Mouse (Mus musculus): ENCODE measurements around the gene Galnt2.

DNA sequence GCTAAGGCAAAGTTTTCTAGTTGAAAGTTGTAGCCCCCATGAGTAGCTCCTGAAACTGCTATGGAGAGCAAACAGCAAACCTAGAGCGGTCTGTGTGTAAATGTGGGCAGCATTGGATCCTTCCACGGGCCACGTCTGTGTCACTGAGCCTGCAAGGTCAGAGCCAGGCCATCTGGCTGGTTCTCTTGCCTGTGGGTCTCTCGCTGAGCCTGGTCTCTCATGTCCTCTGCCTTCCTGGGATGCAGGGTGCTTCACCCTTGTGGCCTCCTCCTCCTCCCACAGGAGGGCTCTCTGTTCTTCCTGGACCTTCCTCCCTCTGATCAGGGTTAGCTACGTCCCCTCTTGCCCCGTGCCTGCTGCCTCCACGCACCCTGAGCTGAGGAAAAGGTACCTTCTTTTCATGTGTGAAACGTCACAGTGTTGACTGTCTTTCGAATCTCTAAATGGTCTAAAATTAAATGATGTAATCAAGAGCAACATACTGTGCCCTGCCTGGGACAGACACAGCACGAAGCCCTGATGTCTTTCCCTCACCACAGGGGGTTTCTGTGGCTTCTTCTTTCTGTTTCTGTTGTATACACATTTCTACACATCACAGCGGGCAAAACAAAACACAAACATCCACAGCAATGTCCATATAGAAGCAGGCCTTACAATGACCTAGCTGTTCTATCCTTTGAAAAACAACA, 52.6 kb downstream of the Galnt2 start:
- TF ChIP-seq CTCF (IDR thresholded peaks at IDR 0.05; ENCODE audit: low read depth) (no peak), EP300 (IDR thresholded peaks at IDR 0.05; ENCODE audit: low read depth) (no peak)

Measured in liver, postnatal 0 days (tissue).